Mouse (Mus musculus) liver, adult 2 months (tissue): ENCODE measurements around the gene Nckap5l.

ENCODE experiments used
- CTCF ChIP-seq: fragments of 200-500 bp; IDR thresholded peaks from 2 replicates; pipeline ENCODE4 v1.5.1; 2011; ENCODE audit warnings: low read depth, low read length, control low read depth
- POLR2A ChIP-seq: fragments of 200-500 bp; IDR thresholded peaks from 2 replicates; pipeline ENCODE4 v1.6.1; 2011; ENCODE audit warnings: low read length, control low read depth; ENCODE audit not compliant: insufficient read depth; ENCODE audit errors: extremely low read depth

GRCm38 (mm10) chr15:99390472-99391401, 66.8 kb downstream of the Nckap5l start:
- no peak for TF ChIP-seq POLR2A
- TF ChIP-seq CTCF, result no peak
